Mouse (Mus musculus) kidney, embryonic 16.5 days (tissue): Measurements from ENCODE around the gene Lhx1. TPM values are rescaled to one million over a fixed set of nuclear protein-coding genes. Genes with fewer than 3 reads are reported as not detected.

Experiments used
- ATAC-seq: fragments of 200-750 bp; cut with Nextera tagmentation; 2 replicates; pipeline ENCODE4 v1.8.0; 2017; ENCODE audit warnings: moderate TSS enrichment; ENCODE audit not compliant: low FRiP score, low TSS enrichment
- H3K27ac ChIP-seq: fragments of 300-500 bp; sonication (generic); 2 replicates; pipeline ENCODE4 v1.5.1; 2014; ENCODE audit warnings: low read length
- H3K27me3 ChIP-seq: fragments of 300-500 bp; sonication (generic); 2 replicates; pipeline ENCODE4 v1.6.1; 2014; ENCODE audit warnings: low read length, control low read depth, mixed read lengths; ENCODE audit not compliant: insufficient read depth
- H3K36me3 ChIP-seq: fragments of 300-500 bp; sonication (generic); 2 replicates; pipeline ENCODE4 v1.6.1; 2014; ENCODE audit warnings: low read length, control low read depth, mixed read lengths; ENCODE audit not compliant: insufficient read depth
- H3K4me1 ChIP-seq: fragments of 300-500 bp; sonication (generic); 2 replicates; pipeline ENCODE4 v1.6.1; 2014; ENCODE audit warnings: low read length, control low read depth, mixed read lengths; ENCODE audit not compliant: insufficient read depth
- H3K4me2 ChIP-seq: fragments of 300-500 bp; sonication (generic); replicated peaks from 2 replicates; pipeline ENCODE4 v1.6.1; 2014; ENCODE audit warnings: low read depth, low read length
- H3K4me3 ChIP-seq: fragments of 300-500 bp; sonication (generic); 2 replicates; pipeline ENCODE4 v1.5.1; 2014; ENCODE audit warnings: mild to moderate bottlenecking, low read length
- H3K9ac ChIP-seq: fragments of 300-500 bp; sonication (generic); replicated peaks from 2 replicates; pipeline ENCODE4 v1.6.1; 2014; ENCODE audit warnings: low read length
- H3K9me3 ChIP-seq: fragments of 300-500 bp; sonication (generic); 2 replicates; pipeline ENCODE4 v1.6.1; 2016; ENCODE audit warnings: low read length, control low read depth
- WGBS: fragments of 180-500 bp; shearing (Covaris S2); extraction: QIAGEN DNeasy Blood & Tissue Kit; methylation state at CpG from one replicate; pipeline ENCODE4 v1.1.7; 2014; 5-methylcytosine and 5-hydroxymethylcytosine counted together
- polyA plus RNA-seq: library from polyadenylated mRNA; unstranded; fragments of >200 nt; fragmentation: Nextera tagmentation; extraction: Ambion mirVana; gene quantifications from 2 replicates; pipeline ENCODE4 v1.2.1, GENCODE M21; 2015

The Lhx1 gene
- polyA plus RNA-seq, 1 experiment from 2014 or later, result 31.2 TPM

- Histone ChIP-seq H3K4me2 (no peak overlapping the region), H3K9me3 (no peaks in the 10 kb centered on the region), H3K27me3 (no peaks in the 10 kb centered on the region), H3K27ac (no peak overlapping the region), H3K4me1 (no peaks in the 10 kb centered on the region), H3K9ac (no peak overlapping the region), H3K36me3 (peaks cover 34% of the 10 kb centered on the region), H3K4me3 (no peak overlapping the region)
- no peak for ATAC-seq
- WGBS, result 96% methylated on average over 1 of the region's 1 CpGs
Measured at GRCm38 (mm10) chr11:84504296-84504695, 21.0 kb downstream of the Lhx1 start.

GRCm38 (mm10) chr11:84497944-84498343 lies 27.4 kb downstream of the Lhx1 start:
- no peak for ATAC-seq
- H3K36me3 ChIP-seq, result peaks cover 7% of the 10 kb centered on the region; the same call in 1 of the 2 replicates
- H3K27ac ChIP-seq, result no peak overlapping the region
- no peak overlapping the region for H3K9ac ChIP-seq
- WGBS, result 65% methylated on average over 2 of the region's 2 CpGs
- 0 out of 2 replicates have a peak, but pooled peaks cover 3% of the 10 kb centered on the region for H3K4me1 ChIP-seq
- H3K9me3 ChIP-seq, result no peaks in the 10 kb centered on the region
- H3K4me2 ChIP-seq, result no peak overlapping the region
- H3K27me3 ChIP-seq, result no peaks in the 10 kb centered on the region
- H3K4me3 ChIP-seq, result no peak overlapping the region

GRCm38 (mm10) chr11:84496901-84497300 lies 28.4 kb downstream of the Lhx1 start:
- ATAC-seq, result no peak
- 0 out of 2 replicates have a peak, but pooled peaks cover 3% of the 10 kb centered on the region for H3K4me1 ChIP-seq
- no peak overlapping the region for H3K27ac ChIP-seq
- H3K36me3 ChIP-seq, result peaks cover 7% of the 10 kb centered on the region; the same call in 1 of the 2 replicates
- no peaks in the 10 kb centered on the region for H3K27me3 ChIP-seq
- H3K4me3 ChIP-seq, result no peak overlapping the region
- H3K9me3 ChIP-seq, result no peaks in the 10 kb centered on the region
- H3K4me2 ChIP-seq, result no peak overlapping the region
- no peak overlapping the region for H3K9ac ChIP-seq

- no peak overlapping the region for H3K4me3 ChIP-seq
- no peak overlapping the region for H3K9ac ChIP-seq
- no peak overlapping the region for H3K4me2 ChIP-seq
- H3K36me3 ChIP-seq, result peaks cover 11% of the 10 kb centered on the region; the same call in 1 of the 2 replicates
- no peak overlapping the region for H3K27ac ChIP-seq
- no peak for ATAC-seq
- 0 out of 2 replicates have a peak, but pooled peaks cover 3% of the 10 kb centered on the region for H3K4me1 ChIP-seq
- 71% methylated on average over 4 of the region's 4 CpGs for WGBS
- no peaks in the 10 kb centered on the region for H3K9me3 ChIP-seq
- H3K27me3 ChIP-seq, result no peaks in the 10 kb centered on the region
Measured at GRCm38 (mm10) chr11:84495774-84496173, 29.6 kb downstream of the Lhx1 start.

- no peak for ATAC-seq
- Histone ChIP-seq H3K27me3 (no peaks in the 10 kb centered on the region), H3K4me2 (no peak overlapping the region), H3K36me3 (no peaks in the 10 kb centered on the region), H3K9me3 (no peaks in the 10 kb centered on the region), H3K9ac (no peak overlapping the region), H3K4me1 (peaks cover 13% of the 10 kb centered on the region), H3K4me3 (no peak overlapping the region), H3K27ac (no peak overlapping the region)
- 55% methylated on average over 7 of the region's 7 CpGs for WGBS
Measured at GRCm38 (mm10) chr11:84481661-84482060, 43.7 kb downstream of the Lhx1 start.

- no peak overlapping the region for H3K9ac ChIP-seq
- no peaks in the 10 kb centered on the region for H3K36me3 ChIP-seq
- no peak overlapping the region for H3K4me3 ChIP-seq
- no peaks in the 10 kb centered on the region for H3K27me3 ChIP-seq
- 52% methylated on average over 3 of the region's 3 CpGs for WGBS
- no peaks in the 10 kb centered on the region for H3K9me3 ChIP-seq
- ATAC-seq, result no peak
- H3K4me1 ChIP-seq, result peaks cover 13% of the 10 kb centered on the region
- H3K4me2 ChIP-seq, result no peak overlapping the region
- H3K27ac ChIP-seq, result no peak overlapping the region
Measured at GRCm38 (mm10) chr11:84480451-84480850, 44.9 kb downstream of the Lhx1 start.

- H3K27me3 ChIP-seq, result no peaks in the 10 kb centered on the region
- WGBS, result 91% methylated on average over 2 of the region's 2 CpGs
- H3K36me3 ChIP-seq, result peaks cover 5% of the 10 kb centered on the region
- no peak overlapping the region for H3K4me3 ChIP-seq
- no peak overlapping the region for H3K4me2 ChIP-seq
- no peak for ATAC-seq
- peaks cover 7% of the 10 kb centered on the region for H3K4me1 ChIP-seq
- no peak overlapping the region for H3K27ac ChIP-seq
- H3K9me3 ChIP-seq, result no peaks in the 10 kb centered on the region
- H3K9ac ChIP-seq, result no peak overlapping the region
Measured at GRCm38 (mm10) chr11:84476641-84477040, 48.7 kb downstream of the Lhx1 start.

- H3K4me2 ChIP-seq, result no peak overlapping the region
- no peak overlapping the region for H3K4me3 ChIP-seq
- H3K36me3 ChIP-seq, result peaks cover 8% of the 10 kb centered on the region
- H3K27me3 ChIP-seq, result no peaks in the 10 kb centered on the region
- H3K9ac ChIP-seq, result no peak overlapping the region
- H3K27ac ChIP-seq, result no peak overlapping the region
- H3K9me3 ChIP-seq, result no peaks in the 10 kb centered on the region
- ATAC-seq, result no peak
- 98% methylated on average over 4 of the region's 4 CpGs for WGBS
- H3K4me1 ChIP-seq, result 0 out of 2 replicates have a peak, but pooled peaks cover 3% of the 10 kb centered on the region
Measured at GRCm38 (mm10) chr11:84475991-84476390, 49.3 kb downstream of the Lhx1 start.

- H3K27ac ChIP-seq, result no peak overlapping the region
- no peak overlapping the region for H3K4me2 ChIP-seq
- H3K9me3 ChIP-seq, result no peaks in the 10 kb centered on the region
- no peaks in the 10 kb centered on the region for H3K27me3 ChIP-seq
- H3K36me3 ChIP-seq, result peaks cover 11% of the 10 kb centered on the region
- no peak overlapping the region for H3K9ac ChIP-seq
- H3K4me1 ChIP-seq, result no peaks in the 10 kb centered on the region
- H3K4me3 ChIP-seq, result no peak overlapping the region
- ATAC-seq, result no peak
- WGBS, result 72% methylated on average over 4 of the region's 4 CpGs
Measured at GRCm38 (mm10) chr11:84473093-84473667, 52.2 kb downstream of the Lhx1 start.
